Mouse (Mus musculus): ENCODE measurements at regions not wholly inside any gene's neighbourhood (a gene's known extent, or its start where the extent isn't known, plus 50 kb on each side); places are given as distances from the start of the nearest gene placed in this dataset.
A peak's percentile ranks its signal among the peaks of the same experiment; 100 is the strongest.

GRCm38 (mm10) chr8:23504704-23505103 lies 1093.5 kb downstream of the Mrps31 start:
- Histone ChIP-seq H3K27ac (no peak overlapping the region), H3K9ac (replicated peaks) (no peak overlapping the region), H3K4me3 (ENCODE audit: insufficient read depth in 1 of 2, low read depth in 2 of 2, low read length in 2 of 2) (no peak overlapping the region), H3K9me3 (ENCODE audit: control insufficient read depth, low read length) (no peaks in the 10 kb centered on the region), H3K27me3 (ENCODE audit: control insufficient read depth, insufficient read depth, low read length) (no peaks in the 10 kb centered on the region), H3K4me2 (ENCODE audit: low read depth) (no peak overlapping the region), H3K4me1 (replicated peaks; ENCODE audit: control insufficient read depth in 2 of 2, insufficient read depth in 2 of 2, low read length in 1 of 2) (no peaks in the 10 kb centered on the region), H3K36me3 (replicated peaks; ENCODE audit: control insufficient read depth, insufficient read depth, low read depth) (no peaks in the 10 kb centered on the region)
- ATAC-seq (ENCODE audit: insufficient read depth) (no peak), DNase-seq (ENCODE audit: low read depth in 3 of 3, low spot score in 3 of 3) (no peak)
- 56% methylated on average over 10 of the region's 10 CpGs for WGBS (ENCODE audit: insufficient replicate concordance)
- TF ChIP-seq EP300 (IDR thresholded peaks at IDR 0.05; ENCODE audit: low read depth) (no peak), CTCF (IDR thresholded peaks at IDR 0.05; ENCODE audit: low read depth) (peak; percentile 41)

DNA sequence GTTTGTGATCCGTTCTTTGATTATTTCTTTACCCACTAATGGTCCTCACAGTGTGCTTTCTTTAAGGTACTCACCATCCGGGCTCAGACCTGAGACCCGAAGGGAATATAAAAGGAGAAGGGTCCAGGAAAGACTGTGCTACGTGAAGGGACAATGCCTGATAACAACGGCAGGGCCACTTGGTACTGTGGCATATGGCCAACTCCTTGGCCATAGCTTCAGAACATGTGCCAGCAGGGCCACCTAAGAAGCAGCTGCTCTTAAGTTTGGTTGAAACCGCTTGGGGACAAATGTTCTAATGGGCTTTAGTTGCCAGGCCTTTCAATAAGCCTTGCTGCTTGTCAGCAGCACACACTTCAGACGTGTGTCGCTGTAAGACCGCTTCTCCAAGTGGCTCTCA lies 1094.1 kb downstream of the Mrps31 start:
- no peak overlapping the region for H3K27ac ChIP-seq
- 70% methylated on average over 9 of the region's 9 CpGs for WGBS (ENCODE audit: insufficient replicate concordance)
- no peaks in the 10 kb centered on the region for H3K4me1 ChIP-seq (replicated peaks; ENCODE audit: control insufficient read depth in 2 of 2, insufficient read depth in 2 of 2, low read length in 1 of 2)
- no peak overlapping the region for H3K9ac ChIP-seq (replicated peaks)
- H3K27me3 ChIP-seq (ENCODE audit: control insufficient read depth, insufficient read depth, low read length): no peaks in the 10 kb centered on the region
- no peak overlapping the region for H3K4me3 ChIP-seq (ENCODE audit: insufficient read depth in 1 of 2, low read depth in 2 of 2, low read length in 2 of 2)
- no peak for TF ChIP-seq EP300 (IDR thresholded peaks at IDR 0.05; ENCODE audit: low read depth)
- H3K9me3 ChIP-seq (ENCODE audit: control insufficient read depth, low read length): no peaks in the 10 kb centered on the region
- no peak for DNase-seq (ENCODE audit: low read depth in 3 of 3, low spot score in 3 of 3)
- no peak for ATAC-seq (ENCODE audit: insufficient read depth)
- no peaks in the 10 kb centered on the region for H3K36me3 ChIP-seq (replicated peaks; ENCODE audit: control insufficient read depth, insufficient read depth, low read depth)
- H3K4me2 ChIP-seq (ENCODE audit: low read depth): no peak overlapping the region

GRCm38 (mm10) chr8:23505966-23506365 lies 1094.8 kb downstream of the Mrps31 start:
- 61% methylated on average over 4 of the region's 4 CpGs for WGBS (ENCODE audit: insufficient replicate concordance)
- TF ChIP-seq EP300 (IDR thresholded peaks at IDR 0.05; ENCODE audit: low read depth): no peak
- no peak for TF ChIP-seq CTCF (IDR thresholded peaks at IDR 0.05; ENCODE audit: low read depth)
- Histone ChIP-seq H3K27me3 (ENCODE audit: control insufficient read depth, insufficient read depth, low read length) (no peaks in the 10 kb centered on the region), H3K36me3 (replicated peaks; ENCODE audit: control insufficient read depth, insufficient read depth, low read depth) (no peaks in the 10 kb centered on the region), H3K9ac (replicated peaks) (no peak overlapping the region), H3K27ac (no peak overlapping the region), H3K9me3 (ENCODE audit: control insufficient read depth, low read length) (no peaks in the 10 kb centered on the region), H3K4me1 (replicated peaks; ENCODE audit: control insufficient read depth in 2 of 2, insufficient read depth in 2 of 2, low read length in 1 of 2) (no peaks in the 10 kb centered on the region), H3K4me2 (ENCODE audit: low read depth) (no peak overlapping the region), H3K4me3 (ENCODE audit: insufficient read depth in 1 of 2, low read depth in 2 of 2, low read length in 2 of 2) (no peak overlapping the region)
- DNase-seq (ENCODE audit: low read depth in 3 of 3, low spot score in 3 of 3) (no peak), ATAC-seq (ENCODE audit: insufficient read depth) (no peak)

DNA sequence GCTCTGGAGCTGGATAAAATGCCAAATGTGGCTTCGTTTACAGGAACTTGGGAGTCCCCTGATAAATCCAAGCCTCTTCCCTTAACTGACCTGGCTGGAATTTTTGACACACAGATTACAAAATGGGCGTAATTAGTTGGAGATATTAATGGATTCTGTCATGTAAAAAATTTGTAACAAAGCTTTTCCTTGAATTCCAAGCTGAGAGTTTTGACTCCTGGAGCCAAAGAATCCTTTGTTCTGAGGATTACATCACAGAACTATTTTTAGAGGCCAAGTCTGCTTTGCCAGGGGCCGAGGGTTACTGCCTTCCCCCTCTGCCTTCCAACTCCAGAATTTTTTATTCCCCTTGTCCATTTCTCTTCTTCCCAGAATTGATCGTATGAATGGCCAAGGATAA lies 1096.5 kb downstream of the Mrps31 start:
- ATAC-seq (ENCODE audit: insufficient read depth) (no peak), DNase-seq (ENCODE audit: low read depth in 3 of 3, low spot score in 3 of 3) (no peak)
- WGBS (ENCODE audit: insufficient replicate concordance): 34% methylated on average over 4 of the region's 4 CpGs
- H3K4me1 ChIP-seq (replicated peaks; ENCODE audit: control insufficient read depth in 2 of 2, insufficient read depth in 2 of 2, low read length in 1 of 2): no peaks in the 10 kb centered on the region
- no peak overlapping the region for H3K27ac ChIP-seq
- TF ChIP-seq CTCF (IDR thresholded peaks at IDR 0.05; ENCODE audit: low read depth): no peak
- no peak for TF ChIP-seq EP300 (IDR thresholded peaks at IDR 0.05; ENCODE audit: low read depth)
- no peaks in the 10 kb centered on the region for H3K27me3 ChIP-seq (ENCODE audit: control insufficient read depth, insufficient read depth, low read length)
- H3K9ac ChIP-seq (replicated peaks): no peak overlapping the region
- no peaks in the 10 kb centered on the region for H3K36me3 ChIP-seq (replicated peaks; ENCODE audit: control insufficient read depth, insufficient read depth, low read depth)
- H3K4me3 ChIP-seq (ENCODE audit: insufficient read depth in 1 of 2, low read depth in 2 of 2, low read length in 2 of 2): no peak overlapping the region
- no peak overlapping the region for H3K4me2 ChIP-seq (ENCODE audit: low read depth)
- H3K9me3 ChIP-seq (ENCODE audit: control insufficient read depth, low read length): no peaks in the 10 kb centered on the region

DNA sequence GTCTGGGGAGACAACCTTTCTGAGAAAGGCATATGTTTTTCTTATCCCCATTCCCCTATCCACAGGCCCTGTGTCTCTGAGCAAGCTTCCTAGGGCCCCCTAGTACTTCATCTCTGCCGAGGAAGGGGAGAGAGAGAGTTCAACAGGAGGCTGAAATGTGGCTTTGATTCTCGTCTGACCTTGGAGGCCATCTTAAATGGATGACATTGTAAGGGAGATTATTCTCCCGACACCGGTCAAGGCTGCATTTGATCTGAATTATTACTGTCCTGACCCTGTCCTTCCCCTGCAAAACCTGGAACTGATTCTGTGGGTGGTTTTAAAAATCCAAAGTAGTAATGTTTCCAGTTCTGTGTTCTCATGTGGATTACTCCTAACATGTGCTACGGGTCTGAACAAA lies 1098.9 kb downstream of the Mrps31 start:
- no peak overlapping the region for H3K4me3 ChIP-seq (ENCODE audit: insufficient read depth in 1 of 2, low read depth in 2 of 2, low read length in 2 of 2)
- no peaks in the 10 kb centered on the region for H3K9me3 ChIP-seq (ENCODE audit: control insufficient read depth, low read length)
- H3K4me2 ChIP-seq (ENCODE audit: low read depth): no peak overlapping the region
- H3K4me1 ChIP-seq (replicated peaks; ENCODE audit: control insufficient read depth in 2 of 2, insufficient read depth in 2 of 2, low read length in 1 of 2): no peaks in the 10 kb centered on the region
- no peaks in the 10 kb centered on the region for H3K36me3 ChIP-seq (replicated peaks; ENCODE audit: control insufficient read depth, insufficient read depth, low read depth)
- H3K27me3 ChIP-seq (ENCODE audit: control insufficient read depth, insufficient read depth, low read length): no peaks in the 10 kb centered on the region
- H3K27ac ChIP-seq: no peak overlapping the region
- H3K9ac ChIP-seq (replicated peaks): no peak overlapping the region
- no peak for TF ChIP-seq EP300 (IDR thresholded peaks at IDR 0.05; ENCODE audit: low read depth)
- TF ChIP-seq CTCF (IDR thresholded peaks at IDR 0.05; ENCODE audit: low read depth): no peak
- no peak for DNase-seq (ENCODE audit: low read depth in 3 of 3, low spot score in 3 of 3)
- ATAC-seq (ENCODE audit: insufficient read depth): no peak
- 59% methylated on average over 5 of the region's 5 CpGs for WGBS (ENCODE audit: insufficient replicate concordance)

DNA sequence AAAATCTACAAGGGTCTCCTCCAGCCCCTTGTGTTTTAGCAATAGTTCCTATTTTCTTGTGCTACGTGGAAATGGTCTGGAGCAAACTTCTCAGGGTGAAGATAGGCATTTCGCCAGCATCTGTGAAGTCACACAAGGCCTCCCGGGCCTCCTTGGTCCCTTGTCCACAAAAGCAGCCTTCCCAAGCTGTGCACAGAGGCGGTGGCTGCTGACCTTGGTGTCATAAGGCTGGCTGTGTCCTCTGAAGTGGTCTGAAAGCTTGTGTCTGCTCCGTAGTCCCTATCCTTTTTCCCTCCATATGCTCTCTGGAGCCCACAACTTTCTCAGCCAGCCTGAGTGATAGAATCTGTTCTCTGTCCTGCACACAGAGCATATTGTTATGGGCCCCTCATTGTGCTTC lies 1099.4 kb downstream of the Mrps31 start:
- H3K27me3 ChIP-seq (ENCODE audit: control insufficient read depth, insufficient read depth, low read length): no peaks in the 10 kb centered on the region
- H3K4me3 ChIP-seq (ENCODE audit: insufficient read depth in 1 of 2, low read depth in 2 of 2, low read length in 2 of 2): no peak overlapping the region
- no peaks in the 10 kb centered on the region for H3K4me1 ChIP-seq (replicated peaks; ENCODE audit: control insufficient read depth in 2 of 2, insufficient read depth in 2 of 2, low read length in 1 of 2)
- no peak overlapping the region for H3K4me2 ChIP-seq (ENCODE audit: low read depth)
- H3K27ac ChIP-seq: no peak overlapping the region
- H3K36me3 ChIP-seq (replicated peaks; ENCODE audit: control insufficient read depth, insufficient read depth, low read depth): no peaks in the 10 kb centered on the region
- TF ChIP-seq CTCF (IDR thresholded peaks at IDR 0.05; ENCODE audit: low read depth): no peak
- no peak for TF ChIP-seq EP300 (IDR thresholded peaks at IDR 0.05; ENCODE audit: low read depth)
- H3K9ac ChIP-seq (replicated peaks): no peak overlapping the region
- WGBS (ENCODE audit: insufficient replicate concordance): 47% methylated on average over 5 of the region's 5 CpGs
- no peak for DNase-seq (ENCODE audit: low read depth in 3 of 3, low spot score in 3 of 3)
- no peak for ATAC-seq (ENCODE audit: insufficient read depth)
- H3K9me3 ChIP-seq (ENCODE audit: control insufficient read depth, low read length): no peaks in the 10 kb centered on the region
